Mouse (Mus musculus): ENCODE measurements around the gene Vps4a. TPM values are rescaled to one million over a fixed set of nuclear protein-coding genes. Genes with fewer than 3 reads are reported as not detected.
A peak's percentile ranks its signal among the peaks of the same experiment; 100 is the strongest.
"Not testable (repeated sequence)": the region's sequence is repeated elsewhere in the genome, so short reads cannot be mapped to it uniquely, and the experiment has no call there.

Vps4a gene
- polyA plus RNA-seq (2015; fragmentation: Nextera tagmentation; extraction: Ambion mirVana) = 113 TPM in 2 replicates

GRCm38 (mm10) chr8:107030650-107031576 lies at the start of gene Vps4a:
Gene Vps4a, plus strand, starts transcription at chr8:107031222.
- peak within 1 kb of the TSS; percentile 75 for H3K27ac ChIP-seq
- H3K9me3 ChIP-seq (replicated peaks) = no peaks in the 10 kb centered on the region
- peak within 1 kb of the TSS; percentile 97 for H3K9ac ChIP-seq
- H3K4me3 ChIP-seq = peak within 1 kb of the TSS; percentile 99
- 4% methylated on average over 65 of the region's 66 CpGs for WGBS
- H3K4me1 ChIP-seq = peaks cover 15% of the 10 kb centered on the region
- peak; percentile 96 for ATAC-seq
- H3K36me3 ChIP-seq (ENCODE audit: poor library complexity, severe bottlenecking) = no peaks in the 10 kb centered on the region
- H3K27me3 ChIP-seq = no peaks in the 10 kb centered on the region
- H3K4me2 ChIP-seq = peak within 1 kb of the TSS; percentile 83

GRCm38 (mm10) chr8:106985404-106985821 lies 45.6 kb upstream of the Vps4a start:
- no peak overlapping the region for H3K9ac ChIP-seq

GRCm38 (mm10) chr8:106985951-106986350 lies 45.1 kb upstream of the Vps4a start:
- no peak overlapping the region for H3K4me3 ChIP-seq
- no peaks in the 10 kb centered on the region for H3K9me3 ChIP-seq (replicated peaks)
- no peak for ATAC-seq
- H3K4me1 ChIP-seq = no peaks in the 10 kb centered on the region
- H3K27ac ChIP-seq = no peak overlapping the region
- no peaks in the 10 kb centered on the region for H3K36me3 ChIP-seq (ENCODE audit: poor library complexity, severe bottlenecking)
- H3K4me2 ChIP-seq = no peak overlapping the region
- peaks cover 36% of the 10 kb centered on the region for H3K27me3 ChIP-seq
- no peak overlapping the region for H3K9ac ChIP-seq

More at GRCm38 (mm10) chr8:106985404-106985821, 45.6 kb upstream of the Vps4a start:
- Histone ChIP-seq H3K27ac (peak overlapping the region; percentile 59; the same call in 1 of the 2 replicates), H3K36me3 (ENCODE audit: poor library complexity, severe bottlenecking) (no peaks in the 10 kb centered on the region), H3K4me3 (no peak overlapping the region), H3K9me3 (replicated peaks) (no peaks in the 10 kb centered on the region), H3K4me1 (no peaks in the 10 kb centered on the region), H3K4me2 (no peak overlapping the region), H3K27me3 (peaks cover 40% of the 10 kb centered on the region)
- ATAC-seq = peak; percentile 69
- WGBS = 54% methylated on average over 9 of the region's 9 CpGs

- Histone ChIP-seq H3K9ac (no peak overlapping the region), H3K27me3 (peaks cover 22% of the 10 kb centered on the region), H3K27ac (no peak overlapping the region), H3K9me3 (replicated peaks) (no peaks in the 10 kb centered on the region), H3K4me2 (no peak overlapping the region), H3K4me3 (no peak overlapping the region), H3K36me3 (ENCODE audit: poor library complexity, severe bottlenecking) (0 out of 2 replicates have a peak, but pooled peaks cover 8% of the 10 kb centered on the region), H3K4me1 (no peaks in the 10 kb centered on the region)
- ATAC-seq = no peak
Observed at GRCm38 (mm10) chr8:106987557-106987956, 43.5 kb upstream of the Vps4a start.

GRCm38 (mm10) chr8:106991393-106991792 lies 39.6 kb upstream of the Vps4a start:
- ATAC-seq = no peak
- 0 out of 2 replicates have a peak, but pooled peaks cover 8% of the 10 kb centered on the region for H3K36me3 ChIP-seq (ENCODE audit: poor library complexity, severe bottlenecking)
- WGBS = 97% methylated on average over 7 of the region's 7 CpGs
- H3K9ac ChIP-seq = no peak overlapping the region
- H3K9me3 ChIP-seq (replicated peaks) = no peaks in the 10 kb centered on the region
- H3K4me3 ChIP-seq = no peak overlapping the region
- no peaks in the 10 kb centered on the region for H3K27me3 ChIP-seq
- no peak overlapping the region for H3K27ac ChIP-seq
- H3K4me1 ChIP-seq = no peaks in the 10 kb centered on the region
- no peak overlapping the region for H3K4me2 ChIP-seq

- H3K9ac ChIP-seq, ATAC-seq: not testable (repeated sequence)
Observed at GRCm38 (mm10) chr8:106996339-106996738, 34.7 kb upstream of the Vps4a start.

GRCm38 (mm10) chr8:106997416-106997815 lies 33.6 kb upstream of the Vps4a start:
- H3K36me3 ChIP-seq (ENCODE audit: poor library complexity, severe bottlenecking) = no peaks in the 10 kb centered on the region
- H3K4me3 ChIP-seq = no peak overlapping the region
- no peak overlapping the region for H3K27ac ChIP-seq
- H3K4me2 ChIP-seq = no peak overlapping the region
- H3K27me3 ChIP-seq = no peaks in the 10 kb centered on the region
- no peaks in the 10 kb centered on the region for H3K9me3 ChIP-seq (replicated peaks)
- H3K9ac ChIP-seq = no peak overlapping the region
- no peaks in the 10 kb centered on the region for H3K4me1 ChIP-seq
- 82% methylated on average over 4 of the region's 4 CpGs for WGBS
- no peak for ATAC-seq

More at GRCm38 (mm10) chr8:106996339-106996738, 34.7 kb upstream of the Vps4a start:
- H3K27me3 ChIP-seq; H3K36me3 ChIP-seq (ENCODE audit: poor library complexity, severe bottlenecking); H3K4me1 ChIP-seq; H3K4me3 ChIP-seq; H3K27ac ChIP-seq; H3K9me3 ChIP-seq (replicated peaks); H3K4me2 ChIP-seq: not testable (repeated sequence)
- WGBS = 86% methylated on average over 4 of the region's 4 CpGs

- Histone ChIP-seq H3K4me3 (no peak overlapping the region), H3K27ac (no peak overlapping the region), H3K27me3 (no peaks in the 10 kb centered on the region), H3K9me3 (replicated peaks) (no peaks in the 10 kb centered on the region), H3K9ac (no peak overlapping the region), H3K4me1 (no peaks in the 10 kb centered on the region), H3K4me2 (no peak overlapping the region), H3K36me3 (ENCODE audit: poor library complexity, severe bottlenecking) (no peaks in the 10 kb centered on the region)
- ATAC-seq = no peak
- 75% methylated on average over 1 of the region's 1 CpGs for WGBS
Observed at GRCm38 (mm10) chr8:106999068-106999467, 32.0 kb upstream of the Vps4a start.

- Histone ChIP-seq H3K36me3 (ENCODE audit: poor library complexity, severe bottlenecking) (no peaks in the 10 kb centered on the region), H3K9ac (no peak overlapping the region), H3K4me3 (no peak overlapping the region), H3K4me2 (no peak overlapping the region), H3K27me3 (no peaks in the 10 kb centered on the region), H3K4me1 (no peaks in the 10 kb centered on the region), H3K9me3 (replicated peaks) (no peaks in the 10 kb centered on the region), H3K27ac (no peak overlapping the region)
- ATAC-seq = peak; percentile 79
- 38% methylated on average over 5 of the region's 5 CpGs for WGBS
Observed at GRCm38 (mm10) chr8:107002532-107002931, 28.5 kb upstream of the Vps4a start.

GRCm38 (mm10) chr8:107007795-107008194 lies 23.2 kb upstream of the Vps4a start:
- Histone ChIP-seq H3K4me2 (no peak overlapping the region), H3K27ac (no peak overlapping the region), H3K9me3 (replicated peaks) (no peaks in the 10 kb centered on the region), H3K9ac (no peak overlapping the region), H3K36me3 (ENCODE audit: poor library complexity, severe bottlenecking) (peaks cover 7% of the 10 kb centered on the region; the same call in 1 of the 2 replicates), H3K4me3 (no peak overlapping the region), H3K27me3 (no peaks in the 10 kb centered on the region), H3K4me1 (no peaks in the 10 kb centered on the region)
- ATAC-seq = no peak
- 84% methylated on average over 3 of the region's 3 CpGs for WGBS

GRCm38 (mm10) chr8:107012666-107013065 lies 18.4 kb upstream of the Vps4a start:
- Histone ChIP-seq H3K27me3 (no peaks in the 10 kb centered on the region), H3K9ac (no peak overlapping the region), H3K4me1 (no peaks in the 10 kb centered on the region), H3K4me2 (no peak overlapping the region), H3K9me3 (replicated peaks) (no peaks in the 10 kb centered on the region), H3K27ac (no peak overlapping the region), H3K4me3 (no peak overlapping the region), H3K36me3 (ENCODE audit: poor library complexity, severe bottlenecking) (peaks cover 10% of the 10 kb centered on the region; the same call in 1 of the 2 replicates)
- 87% methylated on average over 2 of the region's 2 CpGs for WGBS
- no peak for ATAC-seq

- Histone ChIP-seq H3K4me1 (no peaks in the 10 kb centered on the region), H3K27me3 (no peaks in the 10 kb centered on the region), H3K27ac (no peak overlapping the region), H3K4me2 (no peak overlapping the region), H3K4me3 (no peak overlapping the region), H3K9ac (no peak overlapping the region), H3K36me3 (ENCODE audit: poor library complexity, severe bottlenecking) (peaks cover 10% of the 10 kb centered on the region; the same call in 1 of the 2 replicates), H3K9me3 (replicated peaks) (no peaks in the 10 kb centered on the region)
- WGBS = 92% methylated on average over 1 of the region's 1 CpGs
- no peak for ATAC-seq
Observed at GRCm38 (mm10) chr8:107014915-107015314, 16.1 kb upstream of the Vps4a start.
